Mouse (Mus musculus) mouse trophoblast stem cell (cell line): Measurements from ENCODE around the gene Pik3cd.

Experiments
- in situ Hi-C, 2 experiments: fragments of 300-500 bp; cut with MseI, MboI; formaldehyde crosslinking; loops; 2 replicates in 1 of 2; 3 replicates in 1 of 2; pipeline ENCODE4 v1.15.1; 2025

Gene Pik3cd

GRCm38 (mm10) chr4:149689822-149690700, 12.3 kb downstream of the Pik3cd start:
- in situ Hi-C loops: no loop called here

GRCm38 (mm10) chr4:149688861-149689260, 13.5 kb downstream of the Pik3cd start:
- in situ Hi-C loops: no loop called here

- in situ Hi-C loops: no loop called here
These were observed 17.3 kb downstream of the Pik3cd start for GRCm38 (mm10) chr4:149684841-149685623.

GRCm38 (mm10) chr4:149683875-149684274, 18.5 kb downstream of the Pik3cd start:
- in situ Hi-C loops: no loop called here

GRCm38 (mm10) chr4:149679056-149679770, 23.2 kb downstream of the Pik3cd start:
- in situ Hi-C loops: no loop called here

GRCm38 (mm10) chr4:149678006-149678405, 24.4 kb downstream of the Pik3cd start:
- in situ Hi-C loops: no loop called here

- in situ Hi-C loops: no loop called here
These were observed 26.8 kb downstream of the Pik3cd start for GRCm38 (mm10) chr4:149675378-149676261.

- in situ Hi-C loops: no loop called here
These were observed 27.5 kb downstream of the Pik3cd start for GRCm38 (mm10) chr4:149674814-149675377.

- in situ Hi-C loops: no loop called here
These were observed 29.6 kb downstream of the Pik3cd start for GRCm38 (mm10) chr4:149672747-149673146.

GRCm38 (mm10) chr4:149671175-149671574, 31.2 kb downstream of the Pik3cd start:
- in situ Hi-C loops: no loop called here

- in situ Hi-C loops: no loop called here
These were observed 36.7 kb downstream of the Pik3cd start for GRCm38 (mm10) chr4:149665692-149666090.

GRCm38 (mm10) chr4:149665016-149665691, 37.2 kb downstream of the Pik3cd start:
- in situ Hi-C loops: no loop called here

- in situ Hi-C loops: no loop called here
These were observed 38.4 kb downstream of the Pik3cd start for GRCm38 (mm10) chr4:149663849-149664503.

- in situ Hi-C loops: no loop called here
These were observed 40.3 kb downstream of the Pik3cd start for GRCm38 (mm10) chr4:149661967-149662589.

GRCm38 (mm10) chr4:149660598-149660997, 41.8 kb downstream of the Pik3cd start:
- in situ Hi-C loops: no loop called here

- in situ Hi-C loops: no loop called here
These were observed 42.8 kb downstream of the Pik3cd start for GRCm38 (mm10) chr4:149659495-149660116.

GRCm38 (mm10) chr4:149657858-149658416, 44.4 kb downstream of the Pik3cd start:
- in situ Hi-C loops: no loop called here

GRCm38 (mm10) chr4:149654232-149654631, 48.1 kb downstream of the Pik3cd start:
- in situ Hi-C loops: loop anchor here (5.0 kb wide), 1 partner anchor 58 kb away; no protein-coding TSS in a partner anchor
